27 mouse cellular contexts compared by ENCODE assay signal in genomic region chr7:129784966-129785365, GRCm38 (mm10).
A peak's percentile ranks its signal among the peaks of the same experiment; 100 is the strongest.
DNase-seq lines count a peak whose midpoint lies in the region; ATAC-seq and TF ChIP-seq lines count a peak whose summit lies in the region.
"Had no signal": no experiment of that assay in that cellular context is flagged by ENCODE, and none has a peak within 500 bp of the region (broad histone marks: within the 10 kb centered on the region; RNA-seq: fewer than 3 reads in every experiment).

No protein-coding gene starts in this region.

- no peak for TF ChIP-seq POLR2A in cerebellum, adult 2 months (IDR thresholded peaks at IDR 0.05; ENCODE audit: borderline replicate concordance, insufficient read depth, low read length)

- 92% methylated on average over 4 of the region's 4 CpGs for WGBS in hindbrain, embryonic 15.5 days
- WGBS in hindbrain, embryonic 10.5 days: 86% methylated on average over 4 of the region's 4 CpGs
- 99% methylated on average over 4 of the region's 4 CpGs for WGBS in cerebellum, adult 2 months

- H3K9me3 ChIP-seq in hindbrain, embryonic 15.5 days: no peaks in the 10 kb centered on the region
- no peaks in the 10 kb centered on the region for H3K9me3 ChIP-seq in hindbrain, embryonic 10.5 days
- H3K9me3 ChIP-seq: forebrain, embryonic 12.5 days; heart, embryonic 10.5 days; heart, embryonic 15.5 days; stomach, embryonic 15.5 days had no signal

- H3K27me3 ChIP-seq in hindbrain, embryonic 15.5 days: 0 out of 2 replicates have a peak, but pooled peaks cover 9% of the 10 kb centered on the region
- H3K27me3 ChIP-seq in hindbrain, embryonic 10.5 days (ENCODE audit: insufficient read depth, poor library complexity, severe bottlenecking): peaks cover 39% of the 10 kb centered on the region
- peaks cover 1% of the 10 kb centered on the region; the same call in 1 of the 2 replicates for H3K27me3 ChIP-seq in cerebellum, adult 2 months (ENCODE audit: control insufficient read depth, insufficient read depth, low read length)
- H3K27me3 ChIP-seq: heart, embryonic 15.5 days; stomach, embryonic 15.5 days had no signal

- H3K4me3 ChIP-seq in hindbrain, embryonic 15.5 days: no peak overlapping the region
- H3K4me3 ChIP-seq in hindbrain, embryonic 10.5 days: no peak overlapping the region
- no peak overlapping the region for H3K4me3 ChIP-seq in cerebellum, adult 2 months (replicated peaks; ENCODE audit: insufficient read depth, low read depth, low read length)
- H3K4me3 ChIP-seq: erythroblast, embryonic 14.5 days; forebrain, embryonic 12.5 days; heart, embryonic 10.5 days; heart, embryonic 15.5 days; stomach, embryonic 15.5 days had no signal

- H3K36me3 ChIP-seq in hindbrain, embryonic 15.5 days: no peaks in the 10 kb centered on the region
- H3K36me3 ChIP-seq in hindbrain, embryonic 10.5 days: no peaks in the 10 kb centered on the region
- H3K36me3 ChIP-seq: forebrain, embryonic 12.5 days; heart, embryonic 10.5 days; heart, embryonic 15.5 days; stomach, embryonic 15.5 days had no signal

- no peak overlapping the region for H3K9ac ChIP-seq in hindbrain, embryonic 15.5 days
- H3K9ac ChIP-seq: forebrain, embryonic 12.5 days; heart, embryonic 15.5 days; liver, embryonic 14.5 days; stomach, embryonic 15.5 days had no signal

- H3K27ac ChIP-seq in hindbrain, embryonic 15.5 days (replicated peaks): no peak overlapping the region; the same call in 1 of the 2 replicates
- no peak overlapping the region for H3K27ac ChIP-seq in hindbrain, embryonic 10.5 days
- no peak overlapping the region for H3K27ac ChIP-seq in cerebellum, adult 2 months (ENCODE audit: insufficient read depth, low read length)
- H3K27ac ChIP-seq: forebrain, embryonic 12.5 days; heart, embryonic 10.5 days; heart, embryonic 15.5 days; liver, embryonic 14.5 days; stomach, embryonic 15.5 days had no signal

- H3K4me1 ChIP-seq in hindbrain, embryonic 15.5 days (replicated peaks): peaks cover 26% of the 10 kb centered on the region
- peaks cover 10% of the 10 kb centered on the region for H3K4me1 ChIP-seq in hindbrain, embryonic 10.5 days (replicated peaks)
- peaks cover 2% of the 10 kb centered on the region; the same call in 1 of the 2 replicates for H3K4me1 ChIP-seq in cerebellum, adult 2 months (ENCODE audit: control insufficient read depth, insufficient read depth, low read length)

- no peak overlapping the region for H3K4me2 ChIP-seq in hindbrain, embryonic 15.5 days
- H3K4me2 ChIP-seq: forebrain, embryonic 12.5 days; heart, embryonic 15.5 days; stomach, embryonic 15.5 days had no signal

- DNase-seq in hindbrain, embryonic 10.5 days (ENCODE audit: low spot score): no peak
- DNase-seq in thymus, adult 18-20 months: peak; percentile 50 to 70
- peak; percentile 53 to 67 for DNase-seq in thymus, postnatal 10 days (ENCODE audit: low spot score in 2 of 2)
- DNase-seq in lung, postnatal 4 days: no peak
- DNase-seq in cerebellum, adult 2 months: no peak
- DNase-seq: adrenal gland, adult 2 months; adrenal gland, postnatal 36 days; B cell, adult 2 months; cerebellum, adult 18-20 months; cerebellum, postnatal 14 days; gastrocnemius, postnatal 10 days; heart, postnatal 36 days; kidney, adult 11 months; kidney, postnatal 14 days; liver; lung, adult 2 months; lung, postnatal 10 days; midbrain, embryonic 14.5 days had no signal

- no peak for TF ChIP-seq CTCF in cerebellum, adult 2 months (IDR thresholded peaks at IDR 0.05; ENCODE audit: borderline replicate concordance, insufficient read depth, low read depth, low read length)

- ATAC-seq in hindbrain, embryonic 15.5 days (ENCODE audit: low FRiP score, low read depth): 0 out of 2 replicates have a peak, but pooled peaks have one; percentile 42
- ATAC-seq: activated CD4-positive, CD25-positive, alpha-beta regulatory T cell, adult 4 months; inflammation-experienced regulatory T-cells, adult 6 months had no signal

Comparison
In these comparisons a context has a peak if more than half of its experiments do, and no peak if none do; other contexts are left out.
1. DNase-seq: peak in thymus, adult 18-20 months (2 of 2) and thymus, postnatal 10 days (2 of 2); none in hindbrain, embryonic 10.5 days (single experiment), lung, postnatal 4 days (0 of 2) and cerebellum, adult 2 months (0 of 2).